ENCODE assay signal across 8 mouse cellular contexts in genomic region chr12:87000151-87000839, GRCm38 (mm10). TPM values are rescaled to one million over a fixed set of nuclear protein-coding genes. Genes with fewer than 3 reads are reported as not detected.
A peak's percentile ranks its signal among the peaks of the same experiment; 100 is the strongest.
DNase-seq lines count a peak whose midpoint lies in the region; ATAC-seq lines count a peak whose summit lies in the region.

No protein-coding gene starts in this region.

- no peak for ATAC-seq in heart, embryonic 12.5 days (ENCODE audit: insufficient number of reproducible peaks, low FRiP score)
- no peak for ATAC-seq in heart, embryonic 11.5 days (replicated peaks; ENCODE audit: insufficient number of reproducible peaks, low FRiP score, low TSS enrichment)
- ATAC-seq in hindbrain, embryonic 15.5 days (ENCODE audit: low FRiP score, low read depth) = peak; percentile 25; the same call in 1 of the 2 replicates

- peaks cover 14% of the 10 kb centered on the region for H3K4me1 ChIP-seq in heart, embryonic 12.5 days (replicated peaks)
- peaks cover 5% of the 10 kb centered on the region; the same call in 1 of the 2 replicates for H3K4me1 ChIP-seq in heart, embryonic 11.5 days (ENCODE audit: control insufficient read depth, insufficient read depth, low read length)
- peaks cover 11% of the 10 kb centered on the region for H3K4me1 ChIP-seq in hindbrain, embryonic 15.5 days (replicated peaks)

- WGBS in heart, embryonic 12.5 days = 47% methylated on average over 5 of the region's 5 CpGs
- 37% methylated on average over 5 of the region's 5 CpGs for WGBS in heart, embryonic 11.5 days (ENCODE audit: insufficient replicate concordance)
- WGBS in hindbrain, embryonic 15.5 days = 55% methylated on average over 5 of the region's 5 CpGs

- no peaks in the 10 kb centered on the region for H3K9me3 ChIP-seq in heart, embryonic 12.5 days (replicated peaks)
- no peaks in the 10 kb centered on the region for H3K9me3 ChIP-seq in heart, embryonic 11.5 days (replicated peaks; ENCODE audit: control insufficient read depth, low read length)
- no peaks in the 10 kb centered on the region for H3K9me3 ChIP-seq in hindbrain, embryonic 15.5 days

- H3K9ac ChIP-seq in heart, embryonic 12.5 days = no peak overlapping the region
- H3K9ac ChIP-seq in heart, embryonic 11.5 days (ENCODE audit: low read depth, low read length) = no peak overlapping the region
- no peak overlapping the region for H3K9ac ChIP-seq in hindbrain, embryonic 15.5 days

- no peak overlapping the region for H3K27ac ChIP-seq in heart, embryonic 12.5 days (ENCODE audit: poor library complexity, severe bottlenecking)
- no peak overlapping the region for H3K27ac ChIP-seq in heart, embryonic 11.5 days (ENCODE audit: low read depth, low read length)
- H3K27ac ChIP-seq in hindbrain, embryonic 15.5 days (replicated peaks) = no peak overlapping the region

- peak overlapping the region; percentile 3; the same call in 1 of the 2 replicates for H3K4me2 ChIP-seq in heart, embryonic 12.5 days
- H3K4me2 ChIP-seq in heart, embryonic 11.5 days = no peak overlapping the region
- peak overlapping the region; percentile 20; the same call in 1 of the 2 replicates for H3K4me2 ChIP-seq in hindbrain, embryonic 15.5 days

- H3K27me3 ChIP-seq in heart, embryonic 12.5 days (replicated peaks) = peaks cover 3% of the 10 kb centered on the region; the same call in 1 of the 2 replicates
- 0 out of 2 replicates have a peak, but pooled peaks cover 2% of the 10 kb centered on the region for H3K27me3 ChIP-seq in heart, embryonic 11.5 days (ENCODE audit: control insufficient read depth, insufficient read depth, low read length)
- H3K27me3 ChIP-seq in hindbrain, embryonic 15.5 days = no peaks in the 10 kb centered on the region

- H3K4me3 ChIP-seq in heart, embryonic 12.5 days = no peak overlapping the region
- no peak overlapping the region for H3K4me3 ChIP-seq in heart, embryonic 11.5 days (ENCODE audit: low read depth, low read length)
- H3K4me3 ChIP-seq in hindbrain, embryonic 15.5 days = no peak overlapping the region

- H3K36me3 ChIP-seq in heart, embryonic 12.5 days = no peaks in the 10 kb centered on the region
- H3K36me3 ChIP-seq in heart, embryonic 11.5 days (ENCODE audit: control insufficient read depth, insufficient read depth, low read length) = no peaks in the 10 kb centered on the region
- H3K36me3 ChIP-seq in hindbrain, embryonic 15.5 days = no peaks in the 10 kb centered on the region

- peak; percentile 63 for DNase-seq in 416B (ENCODE audit: low read depth)
- DNase-seq in R1 (ENCODE audit: low read depth, low spot score) = peak; percentile 70
- no peak for DNase-seq in natural killer cell, adult 2 months (ENCODE audit: low spot score in 2 of 2)
- DNase-seq in B cell, adult 2 months = no peak
- DNase-seq in testis, postnatal 10 days (ENCODE audit: low spot score) = no peak

RNA-seq across cellular contexts. Expression of gene Zdhhc22, which starts 10.1 kb away (rescaled TPM):
- polyA plus RNA-seq in heart, embryonic 12.5 days (2016; fragmentation: Nextera tagmentation; extraction: Ambion mirVana) = not detected in 2 replicates
- 0.20 TPM in 1 of 2 replicates, not detected in the other for polyA plus RNA-seq in heart, embryonic 11.5 days (2014; fragmentation: Nextera tagmentation; extraction: Ambion mirVana)
- polyA plus RNA-seq in hindbrain, embryonic 15.5 days (2015; fragmentation: Nextera tagmentation; extraction: Ambion mirVana) = 21.8 and 22.0 TPM in 2 replicates

RNA-seq across cellular contexts. Expression of gene Tmem63c, which starts 20.8 kb away (rescaled TPM):
- not detected in 2 replicates for polyA plus RNA-seq in heart, embryonic 12.5 days (2016; fragmentation: Nextera tagmentation; extraction: Ambion mirVana)
- not detected in 2 replicates for polyA plus RNA-seq in heart, embryonic 11.5 days (2014; fragmentation: Nextera tagmentation; extraction: Ambion mirVana)
- polyA plus RNA-seq in hindbrain, embryonic 15.5 days (2015; fragmentation: Nextera tagmentation; extraction: Ambion mirVana) = 10.3 and 11.1 TPM in 2 replicates

RNA-seq across cellular contexts. Expression of gene Cipc, which starts 53.5 kb away (rescaled TPM):
- polyA plus RNA-seq in heart, embryonic 12.5 days (2016; fragmentation: Nextera tagmentation; extraction: Ambion mirVana) = 28.9 and 29.3 TPM in 2 replicates
- polyA plus RNA-seq in heart, embryonic 11.5 days (2014; fragmentation: Nextera tagmentation; extraction: Ambion mirVana) = 26.7 and 31.0 TPM in 2 replicates
- 45.1 and 46.1 TPM in 2 replicates for polyA plus RNA-seq in hindbrain, embryonic 15.5 days (2015; fragmentation: Nextera tagmentation; extraction: Ambion mirVana)

Comparison
In these comparisons a context has a peak if more than half of its experiments do, and no peak if none do; other contexts are left out.
1. DNase-seq: peak in 416B (single experiment) and R1 (single experiment); none in natural killer cell, adult 2 months (0 of 2), B cell, adult 2 months (0 of 2) and testis, postnatal 10 days (single experiment).
2. RNA of gene Zdhhc22, which starts 10.1 kb away (polyA plus RNA-seq): 21.8 to 22.0 TPM in hindbrain, embryonic 15.5 days; not detected in heart, embryonic 12.5 days and 0.20 TPM in heart, embryonic 11.5 days; every median in the first group is over 10 times any median in the second.